Mouse (Mus musculus) liver, embryonic 13.5 days (tissue): ENCODE data around the gene Gm21650. TPM values are rescaled to one million over a fixed set of nuclear protein-coding genes. Genes with fewer than 3 reads are reported as not detected.
"Not testable (repeated sequence)": the region's sequence is repeated elsewhere in the genome, so short reads cannot be mapped to it uniquely, and the experiment has no call there.

Experiments
- ATAC-seq: fragments of 200-750 bp; cut with Nextera tagmentation; 2 replicates; pipeline ENCODE4 v1.8.0; 2017; ENCODE audit warnings: low read depth, mild to moderate bottlenecking, moderate number of reproducible peaks, moderate library complexity
- DNase-seq: peaks from one replicate; pipeline ENCODE4 v3.0.0; 2022
- H3K27ac ChIP-seq: fragments of 300-500 bp; sonication (generic); 2 replicates; pipeline ENCODE4 v1.5.1; 2015; ENCODE audit warnings: moderate library complexity, mild to moderate bottlenecking, inconsistent platforms
- H3K27me3 ChIP-seq: fragments of 300-500 bp; sonication (generic); 2 replicates; pipeline ENCODE4 v1.6.1; 2015; ENCODE audit warnings: mild to moderate bottlenecking, inconsistent platforms
- H3K36me3 ChIP-seq: fragments of 300-500 bp; sonication (generic); 2 replicates; pipeline ENCODE4 v1.6.1; 2015; ENCODE audit warnings: mild to moderate bottlenecking, inconsistent platforms
- H3K4me1 ChIP-seq: fragments of 300-500 bp; sonication (generic); replicated peaks from 2 replicates; pipeline ENCODE4 v1.6.1; 2015; ENCODE audit warnings: inconsistent platforms
- H3K4me2 ChIP-seq: fragments of 300-500 bp; sonication (generic); 2 replicates; pipeline ENCODE4 v1.6.1; 2015; ENCODE audit warnings: inconsistent platforms, mild to moderate bottlenecking, moderate library complexity
- H3K4me3 ChIP-seq: fragments of 300-500 bp; sonication (generic); replicated peaks from 2 replicates; pipeline ENCODE4 v1.5.1; 2015; ENCODE audit warnings: mild to moderate bottlenecking, inconsistent platforms
- H3K9ac ChIP-seq: fragments of 300-500 bp; sonication (generic); 2 replicates; pipeline ENCODE4 v1.6.1; 2015; ENCODE audit warnings: mild to moderate bottlenecking, inconsistent platforms
- H3K9me3 ChIP-seq: fragments of 300-500 bp; sonication (generic); replicated peaks from 2 replicates; pipeline ENCODE4 v1.6.1; 2016; ENCODE audit warnings: inconsistent platforms
- WGBS: fragments of 180-500 bp; shearing (Covaris S2); methylation state at CpG from one replicate; pipeline ENCODE4 v1.1.7; 2015; ENCODE audit not compliant: insufficient replicate concordance; 5-methylcytosine and 5-hydroxymethylcytosine counted together
- polyA plus RNA-seq: library from polyadenylated mRNA; unstranded; fragments of >200 nt; fragmentation: Nextera tagmentation; extraction: Ambion mirVana; gene quantifications from 2 replicates; pipeline ENCODE4 v1.2.1, GENCODE M21; 2015

The Gm21650 gene
- polyA plus RNA-seq = not detected in 2 replicates

DNA sequence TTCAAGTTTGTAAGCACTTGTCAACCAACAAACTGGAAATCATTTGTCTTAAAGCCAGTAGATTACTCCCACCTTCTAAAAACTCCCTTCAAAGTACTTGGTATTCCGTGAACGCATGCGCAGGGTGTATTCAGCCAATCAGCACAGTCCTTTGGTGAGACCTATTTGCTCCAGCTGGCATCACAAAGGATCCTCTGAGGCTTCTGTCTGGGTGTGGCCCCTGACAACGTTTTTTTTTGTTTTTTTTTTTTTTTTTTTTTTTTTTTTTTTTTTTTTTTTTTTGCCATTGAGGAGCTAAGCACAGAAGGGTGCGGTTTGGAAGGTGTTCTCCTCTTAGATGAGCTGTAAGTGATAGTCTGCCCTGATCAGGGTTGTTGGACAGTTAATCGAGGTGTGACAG lies at the start of gene Gm21650:
Gm21650 (plus strand) TSS at position 301 of the 400 bp plus-strand sequence.
- H3K4me2 ChIP-seq = not testable (repeated sequence)

More for the DNA sequence above, at the start of gene Gm21650:
- not testable (repeated sequence) for H3K36me3 ChIP-seq, H3K9ac ChIP-seq, DNase-seq, H3K9me3 ChIP-seq, H3K27ac ChIP-seq, H3K4me3 ChIP-seq, ATAC-seq, H3K27me3 ChIP-seq, H3K4me1 ChIP-seq
- 0% methylated on average over 1 of the region's 6 CpGs for WGBS
